Mouse (Mus musculus) erythroblast, embryonic 14.5 days (primary cell): Measurements from ENCODE around the gene Bcl7c.

Source experiments
- GATA1 ChIP-seq: IDR thresholded peaks from 2 replicates; pipeline ENCODE4 v1.6.1; 2012; ENCODE audit warnings: low read length, inconsistent platforms, mixed read lengths
- TAL1 ChIP-seq: IDR thresholded peaks from 3 replicates; pipeline ENCODE4 v1.6.1; 2012; ENCODE audit warnings: low read length, inconsistent platforms, mixed read lengths

DNA sequence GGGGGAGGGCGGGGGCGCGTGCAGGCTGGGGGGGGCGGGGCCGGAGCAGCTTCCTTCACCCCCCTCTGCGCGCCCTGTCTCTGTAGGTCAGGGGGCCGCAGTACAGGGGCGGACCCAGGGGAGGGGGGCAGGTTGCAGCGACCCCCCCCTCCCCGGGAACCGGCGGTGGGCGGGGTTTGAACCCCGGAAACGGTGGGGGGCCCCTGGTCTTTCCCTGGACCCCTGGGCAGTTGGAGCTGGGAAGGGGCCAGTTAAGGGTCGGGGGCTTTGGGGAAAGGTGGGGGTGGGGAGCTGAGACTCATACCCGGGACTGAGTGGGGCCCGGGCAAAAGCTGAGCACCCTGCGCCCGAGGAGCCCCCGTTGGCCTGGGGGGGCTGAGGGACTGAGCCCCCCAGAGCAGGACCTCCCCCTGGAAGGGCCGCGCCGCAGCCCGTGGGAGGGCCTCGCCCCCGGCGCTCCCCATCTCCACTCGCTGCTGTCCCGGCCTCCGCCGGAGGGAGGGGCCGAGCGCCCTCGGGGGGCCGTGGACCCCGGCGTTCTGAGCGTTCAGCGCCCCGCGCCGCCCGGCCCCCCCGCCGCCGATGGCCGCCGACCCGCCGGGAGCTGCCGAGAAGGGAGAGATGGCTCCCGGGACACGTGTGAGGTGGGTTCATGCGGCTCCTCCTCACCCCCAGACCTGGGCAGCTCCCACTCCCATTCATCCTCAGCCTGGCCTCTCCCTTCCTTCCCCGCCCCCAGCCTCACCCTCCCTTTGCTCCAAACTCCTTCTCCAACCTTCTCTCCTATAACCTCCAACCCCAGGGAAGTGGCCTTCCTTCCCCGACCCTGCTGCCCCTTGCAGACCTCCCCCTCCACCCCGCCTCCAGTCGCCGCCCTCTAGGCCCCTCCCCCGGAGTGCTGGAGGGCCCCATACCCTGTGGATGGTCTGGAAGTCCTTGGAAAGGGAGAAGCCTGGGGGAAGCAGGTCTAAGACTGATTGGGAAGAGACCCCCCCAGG lies 38.1 kb upstream of the Bcl7c start:
- TF ChIP-seq TAL1 (no peak), GATA1 (no peak)
